Mouse (Mus musculus) myocyte (in vitro differentiated cells): ENCODE results near the gene Ryr1. TPM values are rescaled to one million over a fixed set of nuclear protein-coding genes. Genes with fewer than 3 reads are reported as not detected.

Experiments used
- H3K27me3 ChIP-seq: one replicate; pipeline ENCODE4 v1.6.1; 2011; ENCODE audit not compliant: control insufficient read depth, insufficient read depth, insufficient read length
- H3K36me3 ChIP-seq: one replicate; pipeline ENCODE4 v1.6.1; 2011; ENCODE audit not compliant: control insufficient read depth, insufficient read depth
- H3K4me2 ChIP-seq: one replicate; pipeline ENCODE4 v1.6.1; 2011; ENCODE audit warnings: low read depth, control low read depth
- H3K4me3 ChIP-seq: one replicate; pipeline ENCODE4 v1.5.1; 2011; ENCODE audit warnings: mild to moderate bottlenecking, control low read depth, moderate library complexity
- H3K79me2 ChIP-seq: one replicate; pipeline ENCODE4 v1.6.1; 2011; ENCODE audit not compliant: control insufficient read depth, insufficient read depth
- H3ac ChIP-seq: one replicate; pipeline ENCODE4 v1.6.1; 2011; ENCODE audit not compliant: control insufficient read depth, insufficient read length
- CEBPB ChIP-seq: IDR thresholded peaks from 2 replicates; pipeline ENCODE4 v1.6.1; 2011; ENCODE audit warnings: mild to moderate bottlenecking, moderate library complexity; ENCODE audit not compliant: poor library complexity, insufficient read depth, severe bottlenecking
- E2F4 ChIP-seq: IDR thresholded peaks from one replicate; pipeline ENCODE4 v1.6.1; 2011; ENCODE audit warnings: mild to moderate bottlenecking, control low read depth, moderate library complexity; ENCODE audit not compliant: insufficient read depth
- MAX ChIP-seq: IDR thresholded peaks from one replicate; pipeline ENCODE4 v1.6.1; 2011; ENCODE audit warnings: low read depth, mild to moderate bottlenecking, control low read depth
- MYOD1 ChIP-seq, 3 experiments: IDR thresholded peaks; one replicate each; pipeline ENCODE4 v1.6.1; 2011; ENCODE audit warnings: control low read depth in 2 of 3, low read depth in 2 of 3, mild to moderate bottlenecking in 2 of 3, moderate library complexity in 1 of 3; ENCODE audit not compliant: insufficient read length in 2 of 3, control insufficient read depth in 1 of 3
- MYOG ChIP-seq, 3 experiments: IDR thresholded peaks; one replicate each; pipeline ENCODE4 v1.6.1; 2011; ENCODE audit warnings: control low read depth in 2 of 3, low read depth in 2 of 3, mild to moderate bottlenecking in 2 of 3; ENCODE audit not compliant: insufficient read length in 2 of 3, control insufficient read depth in 1 of 3, insufficient read depth in 1 of 3
- POLR2A ChIP-seq: IDR thresholded peaks from one replicate; pipeline ENCODE4 v1.6.1; 2011; ENCODE audit warnings: low read depth, mild to moderate bottlenecking, control low read depth, moderate library complexity; ENCODE audit not compliant: insufficient read length
- POLR2AphosphoS2 ChIP-seq: IDR thresholded peaks from one replicate; pipeline ENCODE4 v1.6.1; 2011; ENCODE audit warnings: low read depth, control low read depth; ENCODE audit not compliant: insufficient read length
- REST ChIP-seq: IDR thresholded peaks from one replicate; pipeline ENCODE4 v1.6.1; 2011; ENCODE audit warnings: mild to moderate bottlenecking, control low read depth, moderate library complexity; ENCODE audit not compliant: insufficient read depth, insufficient read length
- SRF ChIP-seq: IDR thresholded peaks from one replicate; pipeline ENCODE4 v1.6.1; 2011; ENCODE audit warnings: low read depth; ENCODE audit not compliant: control insufficient read depth, insufficient read length
- TCF12 ChIP-seq: IDR thresholded peaks from one replicate; pipeline ENCODE4 v1.6.1; 2011; ENCODE audit warnings: mild to moderate bottlenecking, control low read depth; ENCODE audit not compliant: poor library complexity, insufficient read depth, severe bottlenecking
- TCF3 ChIP-seq: IDR thresholded peaks from one replicate; pipeline ENCODE4 v1.6.1; 2011; ENCODE audit warnings: low read depth, control low read depth; ENCODE audit not compliant: insufficient read length
- USF1 ChIP-seq: IDR thresholded peaks from one replicate; pipeline ENCODE4 v1.6.1; 2011; ENCODE audit warnings: low read depth, mild to moderate bottlenecking, control low read depth, moderate library complexity
- polyA plus RNA-seq: library from polyadenylated mRNA; unstranded; fragments of >200 nt; fragmentation: generic; extraction: Trizol; gene quantifications from one replicate; pipeline ENCODE4 v1.2.1, GENCODE M21; 2012; ENCODE audit warnings: missing spikeins

Ryr1 gene
- polyA plus RNA-seq, 1 experiment, result 73.1 TPM

GRCm38 (mm10) chr7:29031641-29032040 lies 93.3 kb downstream of the Ryr1 start:
- TF ChIP-seq CEBPB, result no peak
- TF ChIP-seq TCF3, result no peak
- TF ChIP-seq TCF12, result no peak
- TF ChIP-seq POLR2A, result no peak
- no peak for TF ChIP-seq USF1
- TF ChIP-seq E2F4, result no peak
- TF ChIP-seq SRF, result no peak
- no peak for TF ChIP-seq MYOG (IDR thresholded peaks at IDR 0.05; ENCODE audit: control insufficient read depth in 1 of 3, insufficient read depth in 1 of 3, insufficient read length in 2 of 3, low read depth in 2 of 3)
- no peak for TF ChIP-seq MAX
- TF ChIP-seq POLR2AphosphoS2, result no peak
- no peak for TF ChIP-seq MYOD1 (IDR thresholded peaks at IDR 0.05; ENCODE audit: control insufficient read depth in 1 of 3, insufficient read length in 2 of 3, low read depth in 2 of 3)
- Histone ChIP-seq H3K4me2 (no peak overlapping the region), H3K27me3 (no peaks in the 10 kb centered on the region), H3ac (no peak overlapping the region), H3K79me2 (no peaks in the 10 kb centered on the region), H3K36me3 (peaks cover 6% of the 10 kb centered on the region), H3K4me3 (no peak overlapping the region)

- TF ChIP-seq USF1, result peak; percentile 1
- no peak for TF ChIP-seq POLR2AphosphoS2
- H3K4me2 ChIP-seq, result no peak overlapping the region
- no peaks in the 10 kb centered on the region for H3K79me2 ChIP-seq
- no peak overlapping the region for H3K4me3 ChIP-seq
- H3K36me3 ChIP-seq, result no peaks in the 10 kb centered on the region
- no peak overlapping the region for H3ac ChIP-seq
- no peaks in the 10 kb centered on the region for H3K27me3 ChIP-seq
These were observed 95.0 kb downstream of the Ryr1 start for GRCm38 (mm10) chr7:29029690-29030656.

- no peaks in the 10 kb centered on the region for H3K36me3 ChIP-seq
- H3K79me2 ChIP-seq, result no peaks in the 10 kb centered on the region
- H3K4me2 ChIP-seq, result no peak overlapping the region
- no peak overlapping the region for H3K4me3 ChIP-seq
- TF ChIP-seq CEBPB (no peak), POLR2A (no peak), E2F4 (no peak)
- H3K27me3 ChIP-seq, result no peaks in the 10 kb centered on the region
- H3ac ChIP-seq, result no peak overlapping the region
These were observed 96.2 kb downstream of the Ryr1 start for GRCm38 (mm10) chr7:29028761-29029160.

GRCm38 (mm10) chr7:29026811-29027210 lies 98.2 kb downstream of the Ryr1 start:
- no peak overlapping the region for H3K4me2 ChIP-seq
- H3K27me3 ChIP-seq, result no peaks in the 10 kb centered on the region
- H3K36me3 ChIP-seq, result no peaks in the 10 kb centered on the region
- no peak overlapping the region for H3ac ChIP-seq
- H3K79me2 ChIP-seq, result no peaks in the 10 kb centered on the region
- H3K4me3 ChIP-seq, result no peak overlapping the region
- no peak for TF ChIP-seq POLR2A
- TF ChIP-seq POLR2AphosphoS2, result no peak
- no peak for TF ChIP-seq REST
- no peak for TF ChIP-seq TCF3
- no peak for TF ChIP-seq MYOG (IDR thresholded peaks at IDR 0.05; ENCODE audit: control insufficient read depth in 1 of 3, insufficient read depth in 1 of 3, insufficient read length in 2 of 3, low read depth in 2 of 3)
- no peak for TF ChIP-seq MAX
- no peak for TF ChIP-seq MYOD1 (IDR thresholded peaks at IDR 0.05; ENCODE audit: control insufficient read depth in 1 of 3, insufficient read length in 2 of 3, low read depth in 2 of 3)
- no peak for TF ChIP-seq SRF
- TF ChIP-seq CEBPB, result no peak
- TF ChIP-seq E2F4, result no peak
- no peak for TF ChIP-seq TCF12
- TF ChIP-seq USF1, result no peak

DNA sequence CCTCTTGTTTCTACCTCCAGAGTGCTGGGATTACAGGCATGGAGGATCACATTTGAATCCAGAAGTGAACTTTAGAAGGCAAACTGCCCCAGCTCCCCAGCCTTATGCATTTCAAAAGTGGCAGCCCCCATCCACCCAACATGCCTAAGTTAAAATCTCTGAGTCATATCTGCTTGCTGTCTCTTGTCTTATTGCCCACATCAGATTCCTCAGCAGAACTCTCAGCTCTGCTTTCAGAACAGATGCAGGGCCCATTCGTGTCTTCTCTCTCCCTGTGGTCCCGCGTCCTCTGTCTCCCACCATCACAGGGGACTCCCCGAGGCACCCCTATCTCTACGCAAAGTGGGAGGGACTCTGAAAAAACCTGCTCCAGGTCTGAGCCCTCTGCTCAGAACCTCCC lies 98.8 kb downstream of the Ryr1 start:
- Histone ChIP-seq H3K36me3 (no peaks in the 10 kb centered on the region), H3ac (no peak overlapping the region), H3K4me2 (no peak overlapping the region), H3K4me3 (no peak overlapping the region), H3K27me3 (no peaks in the 10 kb centered on the region), H3K79me2 (no peaks in the 10 kb centered on the region)
- no peak for TF ChIP-seq POLR2AphosphoS2
- TF ChIP-seq POLR2A, result no peak
- TF ChIP-seq SRF, result no peak
- TF ChIP-seq TCF3, result no peak
- no peak for TF ChIP-seq TCF12
- no peak for TF ChIP-seq MYOG (IDR thresholded peaks at IDR 0.05; ENCODE audit: control insufficient read depth in 1 of 3, insufficient read depth in 1 of 3, insufficient read length in 2 of 3, low read depth in 2 of 3)
- TF ChIP-seq MAX, result no peak
- TF ChIP-seq MYOD1 (IDR thresholded peaks at IDR 0.05; ENCODE audit: control insufficient read depth in 1 of 3, insufficient read length in 2 of 3, low read depth in 2 of 3), result no peak
- TF ChIP-seq E2F4, result no peak
- no peak for TF ChIP-seq CEBPB
- no peak for TF ChIP-seq REST
- TF ChIP-seq USF1, result no peak
